Mouse (Mus musculus): Measurements from ENCODE around the gene Spop. TPM values are rescaled to one million over a fixed set of nuclear protein-coding genes. Genes with fewer than 3 reads are reported as not detected.
"Not testable (repeated sequence)": the region's sequence is repeated elsewhere in the genome, so short reads cannot be mapped to it uniquely, and the experiment has no call there.

The Spop gene
- polyA plus RNA-seq, 1 experiment from 2014 or later = 193 TPM

- H3K4me2 ChIP-seq = no peak overlapping the region
- peaks cover 70% of the 10 kb centered on the region for H3K36me3 ChIP-seq (replicated peaks)
- no peak overlapping the region for H3K4me3 ChIP-seq (replicated peaks)
- no peaks in the 10 kb centered on the region for H3K27me3 ChIP-seq
- H3K4me1 ChIP-seq = no peaks in the 10 kb centered on the region; the same call in 1 of the 2 replicates
- H3K27ac ChIP-seq = no peak overlapping the region
- H3K9me3 ChIP-seq = no peaks in the 10 kb centered on the region
- ATAC-seq (ENCODE audit: low FRiP score) = no peak
- H3K9ac ChIP-seq = no peak overlapping the region
- 88% methylated on average over 14 of the region's 14 CpGs for WGBS
Observed at GRCm38 (mm10) chr11:95490104-95490503, 76.2 kb downstream of the Spop start.

GRCm38 (mm10) chr11:95492256-95492655 lies 78.4 kb downstream of the Spop start:
- Histone ChIP-seq H3K27ac (no peak overlapping the region), H3K9ac (no peak overlapping the region), H3K4me3 (replicated peaks) (no peak overlapping the region), H3K4me1 (no peaks in the 10 kb centered on the region; the same call in 1 of the 2 replicates), H3K9me3 (no peaks in the 10 kb centered on the region), H3K27me3 (no peaks in the 10 kb centered on the region), H3K36me3 (replicated peaks) (peaks cover 61% of the 10 kb centered on the region), H3K4me2 (no peak overlapping the region)
- ATAC-seq (ENCODE audit: low FRiP score) = no peak
- 70% methylated on average over 4 of the region's 4 CpGs for WGBS

- H3K9me3 ChIP-seq = no peaks in the 10 kb centered on the region
- H3K4me1 ChIP-seq = no peaks in the 10 kb centered on the region; the same call in 1 of the 2 replicates
- no peak overlapping the region for H3K4me2 ChIP-seq
- ATAC-seq (ENCODE audit: low FRiP score) = no peak
- 81% methylated on average over 4 of the region's 4 CpGs for WGBS
- H3K9ac ChIP-seq = no peak overlapping the region
- H3K27me3 ChIP-seq = no peaks in the 10 kb centered on the region
- H3K27ac ChIP-seq = no peak overlapping the region
- H3K4me3 ChIP-seq (replicated peaks) = no peak overlapping the region
- peaks cover 63% of the 10 kb centered on the region for H3K36me3 ChIP-seq (replicated peaks)
Observed at GRCm38 (mm10) chr11:95493010-95493409, 79.1 kb downstream of the Spop start.

- Histone ChIP-seq H3K36me3 (replicated peaks) (peaks cover 63% of the 10 kb centered on the region), H3K4me3 (replicated peaks) (no peak overlapping the region), H3K4me2 (no peak overlapping the region), H3K27me3 (no peaks in the 10 kb centered on the region), H3K9me3 (no peaks in the 10 kb centered on the region), H3K9ac (no peak overlapping the region), H3K27ac (no peak overlapping the region), H3K4me1 (no peaks in the 10 kb centered on the region; the same call in 1 of the 2 replicates)
- ATAC-seq (ENCODE audit: low FRiP score) = no peak
- WGBS = 94% methylated on average over 9 of the region's 9 CpGs
Observed at GRCm38 (mm10) chr11:95493950-95494349, 80.1 kb downstream of the Spop start.

GRCm38 (mm10) chr11:95494374-95494773 lies 80.5 kb downstream of the Spop start:
- WGBS = 95% methylated on average over 3 of the region's 3 CpGs
- no peak overlapping the region for H3K4me3 ChIP-seq (replicated peaks)
- H3K4me1 ChIP-seq = no peaks in the 10 kb centered on the region; the same call in 1 of the 2 replicates
- H3K27ac ChIP-seq = no peak overlapping the region
- no peaks in the 10 kb centered on the region for H3K27me3 ChIP-seq
- no peak overlapping the region for H3K9ac ChIP-seq
- peaks cover 63% of the 10 kb centered on the region for H3K36me3 ChIP-seq (replicated peaks)
- no peak for ATAC-seq (ENCODE audit: low FRiP score)
- H3K4me2 ChIP-seq = no peak overlapping the region
- H3K9me3 ChIP-seq = no peaks in the 10 kb centered on the region

GRCm38 (mm10) chr11:95495883-95496282 lies 82.0 kb downstream of the Spop start:
- Histone ChIP-seq H3K27ac (no peak overlapping the region), H3K9ac (no peak overlapping the region), H3K4me1 (no peaks in the 10 kb centered on the region; the same call in 1 of the 2 replicates), H3K9me3 (no peaks in the 10 kb centered on the region), H3K27me3 (no peaks in the 10 kb centered on the region), H3K36me3 (replicated peaks) (peaks cover 54% of the 10 kb centered on the region), H3K4me3 (replicated peaks) (no peak overlapping the region), H3K4me2 (no peak overlapping the region)
- 94% methylated on average over 9 of the region's 9 CpGs for WGBS
- no peak for ATAC-seq (ENCODE audit: low FRiP score)

- no peak overlapping the region for H3K27ac ChIP-seq
- 85% methylated on average over 5 of the region's 5 CpGs for WGBS
- no peak overlapping the region for H3K4me2 ChIP-seq
- no peak overlapping the region for H3K9ac ChIP-seq
- H3K36me3 ChIP-seq (replicated peaks) = peaks cover 38% of the 10 kb centered on the region
- no peak overlapping the region for H3K4me3 ChIP-seq (replicated peaks)
- no peaks in the 10 kb centered on the region for H3K27me3 ChIP-seq
- peaks cover 5% of the 10 kb centered on the region for H3K4me1 ChIP-seq
- ATAC-seq (ENCODE audit: low FRiP score) = no peak
- no peaks in the 10 kb centered on the region for H3K9me3 ChIP-seq
Observed at GRCm38 (mm10) chr11:95497921-95498320, 84.0 kb downstream of the Spop start.

- Histone ChIP-seq H3K27ac (peak overlapping the region; percentile 32; the same call in 1 of the 2 replicates), H3K4me3 (replicated peaks) (no peak overlapping the region), H3K4me1 (peaks cover 18% of the 10 kb centered on the region), H3K36me3 (replicated peaks) (peaks cover 15% of the 10 kb centered on the region), H3K9ac (no peak overlapping the region), H3K27me3 (no peaks in the 10 kb centered on the region), H3K4me2 (no peak overlapping the region), H3K9me3 (no peaks in the 10 kb centered on the region)
- WGBS = 71% methylated on average over 4 of the region's 4 CpGs
- ATAC-seq (ENCODE audit: low FRiP score) = no peak
Observed at GRCm38 (mm10) chr11:95500412-95500811, 86.5 kb downstream of the Spop start.

GRCm38 (mm10) chr11:95500836-95501235 lies 87.0 kb downstream of the Spop start:
- Histone ChIP-seq H3K4me3 (replicated peaks) (no peak overlapping the region), H3K27ac (no peak overlapping the region), H3K27me3 (no peaks in the 10 kb centered on the region), H3K36me3 (replicated peaks) (peaks cover 10% of the 10 kb centered on the region), H3K9ac (no peak overlapping the region), H3K4me2 (no peak overlapping the region), H3K4me1 (peaks cover 18% of the 10 kb centered on the region), H3K9me3 (no peaks in the 10 kb centered on the region)
- WGBS = 42% methylated on average over 3 of the region's 3 CpGs
- no peak for ATAC-seq (ENCODE audit: low FRiP score)

- ATAC-seq (ENCODE audit: low FRiP score); H3K9me3 ChIP-seq; H3K4me2 ChIP-seq; H3K36me3 ChIP-seq (replicated peaks); H3K27ac ChIP-seq; H3K9ac ChIP-seq; H3K4me3 ChIP-seq (replicated peaks); H3K27me3 ChIP-seq: not testable (repeated sequence)
- peaks cover 18% of the 10 kb centered on the region for H3K4me1 ChIP-seq
- 87% methylated on average over 8 of the region's 8 CpGs for WGBS
Observed at GRCm38 (mm10) chr11:95501826-95502225, 87.9 kb downstream of the Spop start.

GRCm38 (mm10) chr11:95503581-95504180 lies 89.8 kb downstream of the Spop start:
- Histone ChIP-seq H3K27me3 (peaks cover 13% of the 10 kb centered on the region), H3K36me3 (replicated peaks) (no peaks in the 10 kb centered on the region), H3K9ac (no peak overlapping the region), H3K4me3 (replicated peaks) (no peak overlapping the region), H3K27ac (no peak overlapping the region), H3K9me3 (no peaks in the 10 kb centered on the region), H3K4me1 (peaks cover 22% of the 10 kb centered on the region), H3K4me2 (no peak overlapping the region)
- WGBS = 72% methylated on average over 10 of the region's 10 CpGs
- ATAC-seq (ENCODE audit: low FRiP score) = no peak

- peaks cover 22% of the 10 kb centered on the region for H3K4me1 ChIP-seq
- no peak for ATAC-seq (ENCODE audit: low FRiP score)
- H3K27ac ChIP-seq = no peak overlapping the region
- H3K4me3 ChIP-seq (replicated peaks) = no peak overlapping the region
- no peak overlapping the region for H3K4me2 ChIP-seq
- WGBS = 37% methylated on average over 6 of the region's 6 CpGs
- H3K36me3 ChIP-seq (replicated peaks) = no peaks in the 10 kb centered on the region
- no peak overlapping the region for H3K9ac ChIP-seq
- H3K27me3 ChIP-seq = peaks cover 19% of the 10 kb centered on the region
- H3K9me3 ChIP-seq = no peaks in the 10 kb centered on the region
Observed at GRCm38 (mm10) chr11:95504271-95504731, 90.4 kb downstream of the Spop start.

- Histone ChIP-seq H3K4me3 (replicated peaks) (no peak overlapping the region), H3K27me3 (peaks cover 46% of the 10 kb centered on the region), H3K4me1 (peaks cover 17% of the 10 kb centered on the region; the same call in 1 of the 2 replicates), H3K27ac (no peak overlapping the region), H3K9ac (no peak overlapping the region), H3K9me3 (no peaks in the 10 kb centered on the region), H3K36me3 (replicated peaks) (no peaks in the 10 kb centered on the region), H3K4me2 (no peak overlapping the region)
- 52% methylated on average over 12 of the region's 12 CpGs for WGBS
- no peak for ATAC-seq (ENCODE audit: low FRiP score)
Observed at GRCm38 (mm10) chr11:95507041-95507716, 93.3 kb downstream of the Spop start.
